Mouse (Mus musculus) A20 (cell line): ENCODE results near the gene Olfr11.

ENCODE experiments used
- DNase-seq: peaks from one replicate; pipeline ENCODE4 v3.0.0-alpha.2; 2011; ENCODE audit warnings: low read depth, low spot score

The Olfr11 gene

DNA sequence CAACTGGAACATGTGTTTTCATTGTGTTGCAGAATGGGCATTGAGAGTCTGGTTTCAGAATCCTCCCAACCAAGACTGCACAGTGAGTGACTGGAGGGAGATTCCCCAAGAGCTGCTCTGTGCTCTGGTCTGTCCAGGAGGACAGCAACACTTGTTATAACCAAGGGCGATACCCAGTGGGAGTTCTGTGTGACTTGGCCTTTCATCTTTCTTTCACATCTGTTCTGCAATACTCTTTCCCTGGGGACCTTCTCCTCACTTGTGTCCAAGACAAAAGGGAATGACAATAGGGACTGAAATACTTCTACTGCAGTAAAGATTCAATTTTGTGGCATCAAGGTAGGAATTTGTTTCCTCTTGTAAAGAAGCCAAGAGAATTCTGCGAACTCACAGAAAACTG lies at the start of gene Olfr11:
Olfr11 (minus strand) TSS at position 101 of the 400 bp plus-strand sequence.
- no peak for DNase-seq

DNA sequence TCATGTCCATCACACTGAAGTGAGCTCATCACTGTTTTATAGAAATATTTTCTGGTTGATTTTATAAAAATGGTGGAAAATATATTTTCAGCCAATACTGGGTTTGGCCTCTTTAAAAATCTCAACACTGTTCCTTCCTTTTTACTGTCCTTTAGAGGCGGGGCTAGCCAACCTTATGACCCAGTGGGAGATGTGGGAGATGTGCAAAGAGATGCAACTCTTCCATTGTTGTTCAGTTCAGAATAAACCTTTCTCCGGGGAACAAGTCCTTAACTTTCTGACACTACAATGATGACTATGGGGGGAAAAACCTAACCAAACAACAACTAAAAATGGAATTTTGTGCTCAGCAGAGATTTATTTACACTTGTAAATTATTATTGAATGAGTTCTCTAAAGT lies 35.0 kb upstream of the Olfr11 start, which contains the start of gene Olfr1360:
Olfr1360 (minus strand) TSS at position 101 of the 400 bp plus-strand sequence.
- no peak for DNase-seq

DNA sequence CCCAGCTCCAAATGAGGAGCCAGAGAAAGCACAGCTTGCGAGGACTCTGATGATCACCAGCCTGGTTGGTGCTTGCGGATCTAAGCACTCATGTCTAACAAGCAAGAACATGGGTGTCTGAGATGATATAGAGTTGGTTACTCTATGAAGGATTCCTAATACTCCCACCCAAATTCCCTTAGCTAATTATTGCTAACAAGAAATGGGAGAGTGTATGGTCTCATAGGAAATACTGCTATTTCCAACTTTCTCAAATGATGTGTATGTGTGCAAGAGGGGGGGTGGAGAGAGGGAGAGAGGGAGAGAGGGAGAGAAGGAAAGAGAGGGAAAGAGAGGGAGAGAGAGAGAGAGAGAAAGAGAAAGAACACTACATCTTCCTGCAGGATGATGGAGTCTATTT lies 21.0 kb upstream of the Olfr11 start, which contains the start of gene Olfr1361:
Olfr1361 (minus strand) TSS at position 101 of the 400 bp plus-strand sequence.
- no peak for DNase-seq

DNA sequence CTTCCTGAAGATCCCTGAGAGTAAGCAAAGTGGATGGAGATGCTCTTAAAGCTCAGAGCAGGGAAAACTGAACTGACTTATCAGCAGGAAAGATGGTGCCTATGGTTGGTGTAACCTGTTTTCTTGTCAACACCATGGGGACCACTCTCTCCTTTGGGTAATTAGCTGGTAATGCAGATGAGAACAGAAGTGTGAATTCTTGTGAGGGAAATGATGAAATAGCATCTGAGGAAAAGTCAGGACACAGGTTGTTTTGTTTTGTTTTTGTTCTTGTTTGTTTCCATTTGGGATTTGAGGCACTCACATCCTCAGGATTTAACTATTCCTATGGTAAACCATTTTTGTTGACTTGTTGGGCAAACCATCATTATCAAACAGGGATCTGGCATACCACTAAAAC lies 28.4 kb downstream of the Olfr11 start, which contains the start of gene Olfr1362:
Olfr1362 (minus strand) TSS at position 101 of the 400 bp plus-strand sequence.
- DNase-seq = no peak

DNA sequence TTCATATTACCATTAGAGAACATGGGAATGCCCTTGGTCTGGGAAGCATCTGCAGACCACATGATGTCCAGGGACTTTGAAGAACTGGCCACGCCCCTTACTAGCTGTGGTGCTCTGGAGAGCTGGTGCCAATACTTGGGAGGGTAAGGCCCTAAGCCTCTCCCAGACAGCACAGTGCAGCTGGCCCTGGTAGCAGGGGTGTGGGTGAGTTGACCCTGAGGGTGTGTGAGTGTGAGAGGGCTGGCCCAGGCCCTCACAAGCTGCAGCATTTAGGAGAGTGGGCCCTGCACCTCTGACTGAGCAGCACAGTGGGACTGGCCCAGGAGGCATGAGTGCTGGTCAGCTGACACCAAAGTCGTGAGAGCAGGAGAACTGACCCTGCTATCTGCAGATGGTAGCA lies 50.7 kb downstream of the Olfr11 start:
- DNase-seq = no peak
